Comparison of ENCODE assay signal across 11 mouse cellular contexts in the genomic region with DNA sequence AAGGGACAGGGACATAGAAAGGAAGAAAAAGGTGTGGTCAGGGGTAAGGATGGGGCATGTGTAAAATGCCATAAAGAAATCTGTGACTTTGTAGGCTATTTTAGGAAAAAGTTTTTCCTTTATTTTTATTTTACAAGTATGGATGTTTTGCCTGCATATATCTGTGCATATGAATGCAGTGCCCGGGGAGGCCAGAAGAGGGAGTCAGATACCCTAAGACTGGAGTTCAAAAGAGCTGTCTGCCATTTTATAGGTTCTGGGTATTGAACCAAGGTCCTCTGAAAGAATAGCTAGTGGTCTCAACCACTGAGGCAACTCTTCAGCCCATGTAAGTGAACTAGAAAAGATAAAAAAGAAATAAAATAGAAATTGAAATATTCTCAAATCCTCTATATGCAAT. TPM values are rescaled to one million over a fixed set of nuclear protein-coding genes. Genes with fewer than 3 reads are reported as not detected.
DNase-seq lines count a peak whose midpoint lies in the region; ATAC-seq lines count a peak whose summit lies in the region.
"Had no signal": no experiment of that assay in that cellular context is flagged by ENCODE, and none has a peak within 500 bp of the region (broad histone marks: within the 10 kb centered on the region; RNA-seq: fewer than 3 reads in every experiment).

No protein-coding gene starts in this region.

- ATAC-seq in kidney, embryonic 16.5 days (ENCODE audit: low FRiP score, low TSS enrichment) = no peak
- ATAC-seq: intestine, embryonic 15.5 days had no signal

- no peaks in the 10 kb centered on the region for H3K27me3 ChIP-seq in kidney, embryonic 16.5 days (ENCODE audit: insufficient read depth, low read length)
- H3K27me3 ChIP-seq: intestine, embryonic 15.5 days; limb, embryonic 13.5 days; midbrain, embryonic 12.5 days had no signal

- no peaks in the 10 kb centered on the region for H3K9me3 ChIP-seq in kidney, embryonic 16.5 days (ENCODE audit: low read length)
- H3K9me3 ChIP-seq: intestine, embryonic 15.5 days; limb, embryonic 13.5 days; midbrain, embryonic 12.5 days had no signal

- H3K4me3 ChIP-seq in kidney, embryonic 16.5 days (ENCODE audit: low read length) = no peak overlapping the region
- H3K4me3 ChIP-seq: intestine, embryonic 15.5 days; limb, embryonic 13.5 days; midbrain, embryonic 12.5 days had no signal

- no peak overlapping the region for H3K4me2 ChIP-seq in kidney, embryonic 16.5 days (replicated peaks; ENCODE audit: low read depth, low read length)
- H3K4me2 ChIP-seq: intestine, embryonic 15.5 days; limb, embryonic 13.5 days; midbrain, embryonic 12.5 days had no signal

- WGBS in kidney, embryonic 16.5 days = 79% methylated on average over 1 of the region's 1 CpGs

- H3K4me1 ChIP-seq in kidney, embryonic 16.5 days (ENCODE audit: insufficient read depth, low read length) = no peaks in the 10 kb centered on the region
- H3K4me1 ChIP-seq: intestine, embryonic 15.5 days; limb, embryonic 13.5 days; midbrain, embryonic 12.5 days had no signal

- H3K27ac ChIP-seq in kidney, embryonic 16.5 days (ENCODE audit: low read length) = no peak overlapping the region
- H3K27ac ChIP-seq: intestine, embryonic 15.5 days; limb, embryonic 13.5 days; midbrain, embryonic 12.5 days had no signal

- DNase-seq in adrenal gland, postnatal 25 days = peak; percentile 21
- DNase-seq in adrenal gland, postnatal 4 days (ENCODE audit: low spot score in 2 of 2) = no peak
- DNase-seq in kidney, postnatal 10 days = peak; percentile 56
- peak; percentile 33 for DNase-seq in MEL-GATA-1-ER (ENCODE audit: extremely low read depth, low read depth)
- DNase-seq in kidney, postnatal 4 days = peak; percentile 53 to 58
- no peak for DNase-seq in urinary bladder, adult 18-20 months (ENCODE audit: low spot score in 2 of 2)
- DNase-seq in urinary bladder, adult 2 months (ENCODE audit: low spot score) = no peak

- no peaks in the 10 kb centered on the region for H3K36me3 ChIP-seq in kidney, embryonic 16.5 days (ENCODE audit: insufficient read depth, low read length)
- H3K36me3 ChIP-seq: intestine, embryonic 15.5 days; limb, embryonic 13.5 days; midbrain, embryonic 12.5 days had no signal

- no peak overlapping the region for H3K9ac ChIP-seq in kidney, embryonic 16.5 days (replicated peaks; ENCODE audit: low read length)
- H3K9ac ChIP-seq: intestine, embryonic 15.5 days; limb, embryonic 13.5 days; midbrain, embryonic 12.5 days had no signal

RNA-seq across cellular contexts. Expression of gene Col4a4, which starts 14.9 kb away (rescaled TPM):
- 3.6 and 4.6 TPM in 2 replicates for total RNA-seq in adrenal gland, postnatal 25 days (2021)
- total RNA-seq in adrenal gland, postnatal 4 days (2021) = 10 to 100 TPM in 1 of 2 experiments, 1 to 10 TPM in 1; 6.9 to 12.7 TPM
- 4.3 and 4.9 TPM in 2 replicates for polyA plus RNA-seq in kidney, embryonic 16.5 days (2015; fragmentation: Nextera tagmentation; extraction: Ambion mirVana)
- 1.3 and 1.4 TPM in 2 replicates for polyA plus RNA-seq in urinary bladder, adult 2 months (2012; rRNA removed)

RNA-seq across cellular contexts. Expression of gene Col4a3, which starts 15.0 kb away (rescaled TPM):
- 1.7 and 2.9 TPM in 2 replicates for total RNA-seq in adrenal gland, postnatal 25 days (2021)
- 1 to 10 TPM; 2.0 to 4.4 TPM for total RNA-seq in adrenal gland, postnatal 4 days (2021)
- polyA plus RNA-seq in kidney, embryonic 16.5 days (2015; fragmentation: Nextera tagmentation; extraction: Ambion mirVana) = 4.1 and 4.8 TPM in 2 replicates
- 0.94 and 1.0 TPM in 2 replicates for polyA plus RNA-seq in urinary bladder, adult 2 months (2012; rRNA removed)

Comparison
In these comparisons a context has a peak if more than half of its experiments do, and no peak if none do; other contexts are left out.
1. DNase-seq: peak in adrenal gland, postnatal 25 days (single experiment), kidney, postnatal 10 days (single experiment), MEL-GATA-1-ER (single experiment) and kidney, postnatal 4 days (2 of 2); none in adrenal gland, postnatal 4 days (0 of 2), urinary bladder, adult 18-20 months (0 of 2) and urinary bladder, adult 2 months (single experiment).